Mouse (Mus musculus) T-cell, adult 2 months (primary cell): Measurements from ENCODE around the gene Mrgpra3.

Source experiments
- DNase-seq: peaks from one replicate; pipeline ENCODE4 v3.0.0; 2022; ENCODE audit warnings: low spot score

The Mrgpra3 gene

DNA sequence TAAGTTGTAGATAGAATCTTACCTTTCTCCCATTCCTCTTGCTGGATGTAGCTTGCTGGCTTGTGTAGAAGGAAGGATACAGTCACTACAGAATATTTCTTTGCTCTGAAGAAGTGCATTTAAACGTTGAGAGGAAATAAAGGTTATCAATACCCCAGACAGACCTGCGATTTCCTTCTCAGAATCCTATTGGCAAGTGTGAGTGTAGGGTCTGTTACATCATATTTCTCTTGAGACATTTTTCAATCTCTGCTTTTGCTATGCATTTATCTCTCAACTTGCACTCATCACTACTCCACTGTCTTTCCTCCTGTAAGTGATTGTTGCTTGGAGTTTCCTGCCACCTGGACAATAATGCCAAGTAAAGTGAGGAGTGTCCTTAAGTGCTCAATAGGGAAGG lies at the start of gene Mrgpra3:
Gene Mrgpra3 (minus strand): TSS at position 101 of the 400 bp plus-strand sequence.
- no peak for DNase-seq
